Mouse (Mus musculus) heart, postnatal 25 days (tissue): Measurements from ENCODE around the gene Gad2. TPM values are rescaled to one million over a fixed set of nuclear protein-coding genes. Genes with fewer than 3 reads are reported as not detected.

Source experiments
- DNase-seq: peaks from one replicate; pipeline ENCODE4 v3.0.0; 2022; ENCODE audit warnings: low spot score
- intact Hi-C: fragments of 180-260 bp; cut with DNase I; formaldehyde crosslinking; loops from one replicate; pipeline ENCODE4 v1.15.1; 2025
- total RNA-seq, 2 experiments: library from RNA; stranded (reverse); gene quantifications; 2 replicates each; pipeline ENCODE4 v1.2.3; 2021

Gad2 gene
- total RNA-seq, 2 experiments from 2014 or later = not detected

DNA sequence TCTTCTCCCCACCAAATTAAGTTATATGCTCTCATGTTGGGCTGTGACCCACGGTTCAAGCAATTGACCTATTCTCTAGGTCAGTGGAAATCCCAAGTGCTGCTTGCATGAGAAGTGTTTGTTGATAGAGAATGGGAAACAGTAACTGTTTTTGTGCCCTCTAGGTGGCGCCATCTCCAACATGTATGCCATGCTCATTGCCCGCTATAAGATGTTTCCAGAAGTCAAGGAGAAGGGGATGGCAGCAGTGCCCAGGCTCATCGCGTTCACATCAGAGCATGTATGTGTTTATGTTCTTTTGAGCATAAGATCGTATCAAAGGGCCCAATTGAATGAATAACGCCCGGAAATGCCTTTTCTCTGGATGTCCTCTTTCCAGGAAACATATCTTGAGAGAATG is 12.8 kb downstream of the Gad2 start:
- intact Hi-C loops = loop anchor here (2.0 kb wide), 1 partner anchor 88 kb away; no protein-coding TSS in a partner anchor
- no peak for DNase-seq

DNA sequence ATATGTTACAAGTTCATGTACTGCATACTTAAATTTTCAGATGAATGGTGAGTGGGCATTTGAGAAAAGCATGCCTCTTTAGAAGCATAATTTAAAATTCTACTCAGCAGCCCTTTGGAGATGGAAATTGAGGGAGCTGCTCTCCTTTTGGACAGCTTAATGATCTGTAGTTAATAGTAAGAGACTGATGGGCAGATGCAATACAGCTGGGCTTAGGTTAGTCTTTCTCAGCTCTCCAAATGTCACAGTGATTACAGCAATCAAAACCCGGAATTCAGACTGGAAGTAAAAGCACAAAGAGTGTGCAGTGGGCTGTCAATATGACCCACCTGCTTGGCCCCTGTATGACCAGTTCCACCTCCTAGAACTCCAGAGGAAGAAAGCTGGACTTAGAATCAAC is 24.1 kb downstream of the Gad2 start:
- no peak for DNase-seq
- intact Hi-C loops = no loop called here

DNA sequence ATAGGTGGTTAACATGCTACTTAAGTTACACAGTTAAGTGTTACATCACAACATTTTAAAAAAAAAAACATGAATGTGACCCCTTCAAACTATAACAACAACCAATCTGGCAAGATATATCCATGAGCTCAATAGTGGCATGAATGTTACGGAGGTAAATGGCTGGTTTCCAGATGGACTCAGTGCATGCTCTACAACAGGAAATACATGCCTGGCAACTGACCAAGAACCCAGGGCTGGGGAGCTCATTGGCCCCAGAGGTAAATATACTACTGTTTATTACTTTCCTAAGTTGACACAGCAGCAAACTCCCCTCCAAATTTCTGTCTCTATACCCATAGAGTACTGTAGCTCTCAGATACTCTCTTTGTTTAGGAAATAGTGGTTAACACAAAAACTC is 26.4 kb downstream of the Gad2 start:
- intact Hi-C loops = no loop called here

DNA sequence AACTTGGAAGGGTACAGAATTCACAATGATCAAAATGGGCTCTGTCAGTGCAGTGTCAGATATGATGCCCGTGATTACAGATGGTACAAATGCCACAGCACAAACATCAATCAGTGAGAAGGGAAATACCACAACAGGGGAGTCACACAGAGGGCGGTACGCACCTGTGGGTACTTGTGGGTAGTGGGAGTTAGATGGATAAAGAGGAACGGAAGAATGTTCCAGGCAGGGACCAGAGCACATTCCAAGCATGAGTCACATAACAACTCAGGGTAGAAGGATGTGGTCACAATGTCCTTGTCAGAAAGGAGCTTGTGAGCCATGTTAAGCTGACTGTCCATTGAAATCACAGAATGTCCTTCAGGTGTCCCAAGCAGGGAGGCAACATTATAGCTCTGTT is 29.8 kb downstream of the Gad2 start:
- intact Hi-C loops = no loop called here
- DNase-seq = no peak

More for the DNA sequence above, 26.4 kb downstream of the Gad2 start:
- no peak for DNase-seq

DNA sequence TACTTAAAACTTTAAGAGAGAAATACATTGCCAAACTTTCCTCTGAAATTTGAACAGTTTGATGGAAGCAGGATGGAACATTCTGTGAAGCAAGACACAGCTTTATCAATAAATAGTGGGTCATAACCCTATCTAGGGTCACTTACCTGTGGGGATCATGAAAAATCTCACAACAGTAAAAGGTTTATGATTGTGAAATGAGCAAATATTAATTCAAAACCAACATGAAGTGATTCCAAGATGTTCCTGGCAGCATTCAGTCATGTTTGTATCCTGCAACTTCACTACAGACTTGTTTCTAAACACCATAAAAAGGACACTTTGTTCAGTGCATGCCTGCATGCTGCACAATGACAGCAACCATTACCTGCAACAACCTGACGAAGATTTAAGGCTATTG is 41.7 kb downstream of the Gad2 start:
- DNase-seq = no peak
- intact Hi-C loops = no loop called here

DNA sequence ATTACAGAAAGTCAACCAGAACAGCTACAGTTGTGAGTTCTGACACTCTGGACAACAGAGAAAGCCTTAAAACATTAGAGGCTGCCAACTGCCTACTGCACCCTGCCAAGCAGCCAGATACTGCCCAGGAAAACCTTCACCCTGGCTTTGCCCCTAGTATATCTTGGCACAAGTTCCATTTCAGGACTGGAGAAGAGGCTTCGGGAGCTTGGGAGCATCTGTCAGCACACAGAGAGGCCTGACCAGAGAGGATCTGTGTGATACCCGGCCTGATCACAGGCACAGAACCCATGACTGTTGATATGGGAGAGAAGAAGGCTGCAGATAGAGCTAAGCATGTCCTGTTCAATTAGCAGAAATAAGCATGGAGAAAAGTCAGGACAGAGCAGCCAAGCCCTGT is 48.4 kb downstream of the Gad2 start:
- intact Hi-C loops = no loop called here
- no peak for DNase-seq

DNA sequence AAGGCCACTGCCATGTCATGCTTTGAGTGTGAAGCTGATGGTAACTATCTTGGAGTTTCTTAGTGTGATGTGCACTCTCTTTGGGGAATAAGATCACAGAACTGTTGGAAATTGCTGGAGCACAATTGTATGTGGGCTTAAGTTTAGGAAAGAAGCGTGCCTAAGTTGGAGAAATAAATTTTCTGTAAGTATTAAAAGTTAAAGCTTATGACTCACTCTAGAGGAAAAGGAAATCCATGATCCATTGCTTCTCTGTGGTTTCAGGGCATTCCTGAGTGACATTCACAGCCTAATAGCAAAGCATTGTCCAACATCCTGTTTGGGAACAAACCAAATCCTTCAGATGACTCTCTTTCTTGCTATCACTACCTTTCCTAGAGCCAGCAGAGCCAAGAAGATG is 49.3 kb downstream of the Gad2 start:
- intact Hi-C loops = no loop called here
- no peak for DNase-seq

DNA sequence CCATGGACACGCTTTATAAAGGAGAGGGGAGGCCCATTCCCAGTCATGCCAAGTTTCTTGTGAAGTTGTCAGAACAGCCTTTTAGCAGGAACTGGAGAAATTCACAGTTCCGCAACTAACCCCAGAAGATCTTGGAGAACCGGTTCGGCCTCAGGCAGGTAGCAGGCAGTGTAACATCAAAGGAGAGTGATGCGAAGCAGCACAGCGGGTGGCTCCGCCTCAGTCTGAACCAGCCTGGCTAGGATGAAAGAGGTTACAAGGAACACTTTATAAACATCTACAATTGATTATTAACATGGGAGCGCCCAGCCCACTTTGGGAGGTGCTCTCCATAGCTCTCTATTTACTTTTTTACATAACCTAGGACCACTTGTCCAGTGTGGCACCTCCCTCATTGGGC is 55.1 kb downstream of the Gad2 start:
- intact Hi-C loops = no loop called here
- no peak for DNase-seq

DNA sequence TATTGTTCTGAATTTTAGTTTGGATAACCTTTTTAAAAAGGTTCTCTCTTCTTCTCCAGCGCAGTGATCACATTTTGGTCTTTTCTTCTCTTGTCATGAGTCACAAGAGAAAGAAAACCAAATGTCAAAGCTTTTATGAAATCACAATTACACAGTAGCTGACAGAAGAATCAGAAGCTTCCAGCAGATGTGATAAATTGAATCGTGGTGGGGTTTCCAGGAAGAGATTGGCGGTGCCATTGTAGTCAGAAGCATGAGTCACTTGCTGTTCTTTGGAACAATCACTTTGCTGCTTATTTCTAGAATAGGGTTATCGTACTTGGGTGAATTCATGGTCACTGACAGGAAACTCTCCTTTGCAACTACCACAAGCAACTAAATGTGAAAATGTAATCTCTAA is 57.9 kb downstream of the Gad2 start:
- intact Hi-C loops = no loop called here
- no peak for DNase-seq

DNA sequence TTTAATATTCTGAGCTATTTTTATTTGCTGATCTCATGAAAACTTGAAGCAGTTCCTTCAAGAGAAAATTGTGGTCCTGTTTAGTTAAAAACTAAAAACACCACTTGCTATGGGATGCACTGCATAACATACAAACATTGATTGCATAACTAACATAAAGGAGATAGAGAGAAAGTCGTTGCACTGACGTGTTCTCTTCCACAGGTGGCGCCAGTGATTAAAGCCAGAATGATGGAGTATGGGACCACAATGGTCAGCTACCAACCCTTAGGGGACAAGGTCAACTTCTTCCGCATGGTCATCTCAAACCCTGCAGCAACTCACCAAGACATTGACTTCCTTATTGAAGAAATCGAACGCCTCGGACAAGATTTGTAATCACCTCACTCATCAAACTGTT is 68.0 kb downstream of the Gad2 start:
- intact Hi-C loops = no loop called here
- no peak for DNase-seq

DNA sequence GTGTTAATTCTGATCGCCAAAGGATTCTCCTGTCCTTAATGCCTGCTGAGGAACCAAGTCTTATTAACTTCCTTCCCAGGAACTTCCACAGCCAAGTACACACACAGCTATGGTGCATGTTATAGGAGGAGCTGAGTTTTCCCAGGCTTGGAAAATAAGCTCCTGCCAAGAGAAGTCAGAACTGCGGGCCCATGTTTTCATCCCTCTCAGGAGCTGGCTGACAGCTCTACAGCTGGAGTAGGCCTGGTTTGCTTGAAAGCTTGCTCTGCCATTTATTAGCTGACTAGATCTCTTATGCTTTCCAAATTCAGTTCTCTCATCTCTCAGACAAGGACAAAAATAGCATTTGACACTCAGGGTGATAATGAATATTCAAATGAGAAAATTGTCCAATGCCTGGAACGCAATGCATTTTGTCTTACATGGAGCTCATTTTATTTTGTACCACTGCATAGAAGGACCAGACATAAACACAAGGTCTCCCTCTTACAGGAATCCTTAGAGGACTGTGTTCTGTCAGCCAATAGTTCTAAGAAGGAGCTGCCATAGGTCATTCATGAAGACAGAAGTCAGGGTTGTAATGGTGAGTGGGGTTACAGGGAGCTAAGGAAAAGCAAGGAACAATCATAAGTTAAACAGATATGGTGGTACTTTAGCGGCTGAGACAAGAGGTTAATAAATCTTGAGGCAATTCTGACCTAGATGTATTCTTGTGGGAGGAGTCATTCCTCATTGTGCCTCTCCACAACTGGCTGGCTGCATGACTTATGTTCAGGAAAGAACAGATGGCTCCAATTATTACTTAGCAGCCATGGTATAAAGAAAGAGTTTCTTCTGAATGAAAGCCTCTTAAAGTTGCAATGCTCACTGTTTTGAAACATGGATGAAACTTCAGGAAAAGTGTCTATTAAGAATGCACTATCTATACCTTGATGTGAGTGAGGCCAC is 83.0 kb downstream of the Gad2 start:
- no peak for DNase-seq
- intact Hi-C loops = no loop called here

DNA sequence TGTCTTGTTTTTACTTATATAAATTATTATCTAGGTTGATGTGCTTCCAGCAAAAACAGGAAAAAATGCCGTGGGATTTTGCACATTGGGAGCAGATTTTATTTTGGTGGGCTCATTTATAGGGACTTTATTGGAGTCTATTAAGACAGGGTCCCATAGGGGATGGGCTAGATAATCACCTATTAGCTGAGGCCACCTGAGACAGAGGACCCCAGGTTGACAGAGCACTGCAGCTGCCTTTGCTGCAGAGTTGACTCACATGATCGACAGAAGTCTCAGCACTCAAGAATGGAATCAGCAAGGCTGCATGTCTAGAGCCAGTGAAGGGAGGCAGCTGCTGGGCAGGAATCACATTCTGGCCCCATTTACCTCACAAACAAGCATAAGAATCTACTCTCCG is 84.2 kb downstream of the Gad2 start:
- intact Hi-C loops = no loop called here
- no peak for DNase-seq

DNA sequence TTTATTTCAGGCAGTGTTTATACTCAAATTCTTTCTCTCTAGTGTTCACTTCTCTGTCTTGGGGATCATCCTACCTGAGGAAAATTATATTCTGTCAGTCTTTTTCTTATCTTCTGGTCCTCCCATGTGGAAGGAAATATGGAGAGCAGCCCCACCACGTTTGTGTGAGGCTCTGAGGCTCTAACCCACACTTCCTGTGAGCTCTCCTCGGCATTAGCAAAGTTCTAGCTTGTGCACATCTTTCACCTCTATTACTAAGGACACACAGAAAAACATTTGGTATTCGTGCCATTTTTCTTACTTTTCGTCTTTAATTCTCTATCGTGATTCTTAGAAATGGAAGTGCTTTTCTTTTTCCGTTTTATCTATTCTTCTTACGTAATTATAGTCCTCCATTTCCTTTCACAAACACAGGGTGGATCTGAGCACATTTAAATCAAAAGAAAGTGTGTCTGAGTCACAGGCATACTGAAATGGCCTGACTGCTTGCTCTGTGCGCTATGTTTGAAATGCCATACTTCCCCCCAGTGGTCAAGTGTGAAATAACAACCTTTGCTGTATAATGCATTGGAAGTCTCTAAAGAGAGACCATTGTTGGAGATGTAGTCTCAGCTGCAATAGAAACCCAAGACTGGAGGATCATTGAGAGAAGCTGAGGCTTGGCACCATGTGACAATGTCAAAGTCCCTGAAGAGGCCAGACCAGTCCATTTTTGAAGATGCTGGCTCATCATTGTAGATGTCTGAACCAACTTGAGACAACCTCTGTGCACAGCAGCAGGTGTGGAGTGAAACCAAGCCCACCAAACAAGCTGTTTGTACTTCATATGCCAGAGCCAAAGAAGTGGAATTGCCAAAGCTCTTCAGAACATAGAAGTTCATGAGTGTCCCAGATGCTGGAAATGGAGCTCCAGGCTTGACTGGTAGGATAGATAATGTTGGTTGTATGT is 99.8 kb downstream of the Gad2 start:
- DNase-seq = no peak
- intact Hi-C loops = loop anchor here (1.0 to 2.0 kb wide), 3 partner anchors 87 to 780 kb away; no protein-coding TSS in a partner anchor

DNA sequence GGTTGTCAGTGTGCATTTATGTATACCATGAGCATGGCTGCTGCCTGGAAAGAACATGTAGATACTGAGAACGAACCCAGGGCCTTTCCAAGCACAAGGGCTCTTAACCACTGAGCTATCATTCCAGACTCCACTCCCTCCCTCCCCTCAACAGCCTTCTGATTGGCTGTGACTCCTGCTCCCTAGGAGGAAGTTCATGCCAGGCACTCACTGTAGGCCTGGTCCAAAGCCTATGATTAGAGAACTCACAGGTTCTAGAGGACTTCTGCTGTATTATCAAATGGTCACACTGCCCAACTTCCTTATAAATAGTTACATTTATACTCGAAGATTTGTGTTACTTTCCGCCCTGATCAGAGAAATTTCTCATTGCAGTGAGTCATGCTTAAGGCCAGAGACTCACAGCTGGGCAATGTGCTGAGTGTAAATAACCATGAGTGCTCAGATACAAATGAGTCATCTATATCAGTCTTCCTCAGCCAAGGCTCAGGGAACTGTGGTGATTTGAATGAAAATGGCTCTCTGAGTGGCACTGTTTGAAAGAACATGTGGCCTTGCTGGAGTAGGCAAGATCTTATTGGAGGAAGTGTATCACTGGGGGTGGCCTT is 102.0 kb downstream of the Gad2 start:
- no peak for DNase-seq
- intact Hi-C loops = loop anchor here (2.0 kb wide), 2 partner anchors 89 to 765 kb away; no protein-coding TSS in a partner anchor

DNA sequence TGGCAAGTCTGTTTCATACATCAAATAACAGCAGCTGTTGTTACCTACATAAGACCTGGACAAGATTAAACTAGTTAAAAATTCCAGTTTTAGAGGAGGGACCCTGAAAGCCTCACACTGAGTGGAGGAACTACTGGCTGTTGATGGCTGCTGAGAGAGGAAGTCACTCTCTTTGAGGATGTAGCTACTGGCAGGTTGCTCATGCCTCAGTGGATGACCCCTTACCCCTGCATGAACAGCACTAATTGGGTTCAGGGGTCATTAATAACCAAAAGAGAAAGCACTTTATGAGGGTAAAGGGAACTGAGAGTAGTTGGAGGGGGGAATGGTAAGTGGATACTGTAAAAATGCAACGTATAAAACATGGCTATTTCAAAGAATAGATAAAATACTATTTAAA is 105.1 kb downstream of the Gad2 start:
- intact Hi-C loops = no loop called here
- no peak for DNase-seq

DNA sequence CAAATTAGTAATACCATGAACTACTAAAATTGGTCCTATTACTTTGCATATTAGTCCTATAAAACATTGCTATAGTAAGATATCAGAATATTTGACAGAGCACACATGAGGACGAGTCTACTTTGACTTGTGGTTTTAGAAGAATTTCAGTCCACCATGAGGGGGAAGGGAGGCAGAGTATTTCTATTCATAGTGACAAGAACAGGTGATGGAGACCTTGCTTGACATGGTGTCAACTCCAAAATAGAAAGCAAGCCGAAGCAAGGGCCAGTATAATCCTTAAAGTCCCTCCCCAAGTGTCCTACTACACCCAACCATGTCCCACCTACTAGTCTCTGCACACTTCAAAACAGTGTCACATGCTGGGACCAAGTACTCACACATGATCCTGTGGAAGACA is 114.1 kb downstream of the Gad2 start:
- intact Hi-C loops = no loop called here
- no peak for DNase-seq

DNA sequence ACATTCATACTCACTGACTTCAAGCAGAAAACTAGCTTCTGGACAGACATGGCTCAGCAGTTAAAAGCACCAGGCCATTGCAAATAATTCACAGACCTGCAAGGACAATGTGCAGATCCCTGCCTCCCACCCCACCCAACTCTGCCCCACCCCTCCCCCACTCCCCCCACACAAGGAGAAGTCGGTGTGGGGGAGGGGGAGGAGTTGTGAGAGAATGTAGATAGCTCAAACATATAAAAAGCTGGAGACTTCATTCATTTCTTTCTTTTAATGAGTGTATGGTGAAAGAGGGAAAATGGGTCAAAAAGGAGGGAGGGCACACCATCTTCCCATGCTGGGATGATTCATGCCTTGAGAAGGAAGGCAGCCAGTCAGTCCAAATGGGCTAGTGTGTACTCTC is 117.4 kb downstream of the Gad2 start:
- no peak for DNase-seq
- intact Hi-C loops = no loop called here

DNA sequence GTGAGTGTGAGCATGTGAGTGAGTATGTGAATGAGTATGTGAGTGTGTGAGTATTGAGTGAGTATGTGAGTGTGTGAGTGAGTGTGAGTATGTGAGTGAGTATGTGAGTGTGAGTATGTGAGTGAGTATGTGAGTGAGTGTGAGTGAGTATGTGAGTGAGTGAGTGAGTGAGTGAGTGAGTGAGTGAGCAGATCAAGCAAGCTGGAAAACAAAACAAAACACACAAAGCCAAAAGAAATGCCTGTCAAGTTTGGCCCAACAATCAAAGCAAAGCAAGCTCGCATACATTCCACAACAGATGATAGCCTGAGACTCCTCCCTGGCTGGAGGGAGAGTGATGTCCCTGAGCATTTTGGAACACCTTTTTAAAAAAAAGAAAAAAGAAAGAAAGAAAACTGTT is 118.4 kb downstream of the Gad2 start:
- DNase-seq = no peak
- intact Hi-C loops = no loop called here

DNA sequence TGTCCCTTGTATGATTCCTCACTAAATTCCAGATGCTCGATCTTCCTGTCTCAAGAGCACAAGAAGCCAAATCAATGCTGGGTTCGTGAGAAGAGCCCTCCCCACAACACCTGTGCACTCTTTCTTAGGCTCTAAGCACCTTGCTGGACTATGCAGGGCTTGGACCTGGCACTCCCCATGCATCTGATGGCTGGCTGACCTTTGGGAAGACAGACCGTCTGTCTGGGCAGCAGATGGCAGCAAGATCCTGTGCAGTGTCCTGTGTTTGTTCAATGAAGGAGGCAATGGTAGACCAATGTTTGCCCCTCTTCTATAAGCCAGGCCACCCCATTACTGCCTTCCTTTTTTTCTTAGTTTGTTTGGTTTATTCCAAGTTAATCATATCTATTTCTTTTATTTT is 119.2 kb downstream of the Gad2 start:
- no peak for DNase-seq
- intact Hi-C loops = no loop called here
